Mouse (Mus musculus) spleen, adult 2 months (tissue): Measurements from ENCODE around the gene D1Ertd622e.

ENCODE experiments used
- CTCF ChIP-seq: fragments of 200-500 bp; IDR thresholded peaks from 2 replicates; pipeline ENCODE4 v1.5.1; 2011; ENCODE audit warnings: mild to moderate bottlenecking, inconsistent platforms; ENCODE audit not compliant: insufficient read depth, insufficient read length, insufficient replicate concordance; ENCODE audit errors: extremely low read depth
- POLR2A ChIP-seq: fragments of 200-500 bp; IDR thresholded peaks from 2 replicates; pipeline ENCODE4 v1.6.1; 2011; ENCODE audit warnings: low read depth, low read length, inconsistent platforms

DNA sequence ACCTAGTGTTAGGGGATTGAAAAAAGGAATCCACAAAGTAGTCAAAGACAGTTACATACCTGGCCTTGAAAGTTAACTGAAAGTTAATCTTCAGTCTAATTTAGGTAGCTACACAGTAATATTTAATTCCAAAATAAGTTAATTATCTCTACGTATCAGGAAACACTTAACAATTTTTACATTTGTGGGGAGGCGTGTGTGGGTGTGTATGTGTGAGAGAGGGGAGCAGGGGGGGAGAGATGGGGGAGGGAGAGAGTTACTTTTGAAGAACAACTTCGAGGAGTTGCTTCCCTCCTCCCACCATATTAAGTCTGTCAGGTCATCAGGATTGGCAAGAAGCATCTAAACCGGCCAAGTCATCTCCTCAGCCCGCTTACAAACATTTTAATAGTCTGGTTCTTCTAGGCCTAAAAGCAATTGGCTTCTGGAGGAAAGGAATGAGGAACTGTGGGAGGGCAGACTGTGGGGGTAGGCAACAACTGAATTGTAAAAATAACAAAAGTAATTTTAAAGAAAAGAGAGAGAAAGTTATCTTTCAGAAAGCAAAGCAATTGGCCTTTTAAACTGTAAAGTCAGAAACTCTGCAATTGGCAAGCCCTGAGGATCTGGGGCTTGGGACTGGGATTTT, 29.9 kb downstream of the D1Ertd622e start:
- no peak for TF ChIP-seq POLR2A
- TF ChIP-seq CTCF, result no peak
